Mouse (Mus musculus): ENCODE measurements around the gene Pgm2l1.
"Not testable (repeated sequence)": the region's sequence is repeated elsewhere in the genome, so short reads cannot be mapped to it uniquely, and the experiment has no call there.

Pgm2l1 gene

GRCm38 (mm10) chr7:100228957-100229356 is 1.8 kb downstream of the Pgm2l1 start:
- no peak for DNase-seq (ENCODE audit: low spot score in 2 of 2)

- no peak for DNase-seq (ENCODE audit: low spot score in 2 of 2)
Observed at GRCm38 (mm10) chr7:100230646-100231045, 3.5 kb downstream of the Pgm2l1 start.

- no peak for DNase-seq (ENCODE audit: low spot score in 2 of 2)
Observed at GRCm38 (mm10) chr7:100231661-100232060, 4.5 kb downstream of the Pgm2l1 start.

GRCm38 (mm10) chr7:100233681-100234080 is 6.5 kb downstream of the Pgm2l1 start:
- DNase-seq (ENCODE audit: low spot score in 2 of 2), result no peak

GRCm38 (mm10) chr7:100234264-100234885 is 7.2 kb downstream of the Pgm2l1 start:
- peak in 1 of 2 experiments; percentile 25 for DNase-seq (ENCODE audit: low spot score in 2 of 2)

GRCm38 (mm10) chr7:100238271-100238670 is 11.1 kb downstream of the Pgm2l1 start:
- no peak for DNase-seq (ENCODE audit: low spot score in 2 of 2)

GRCm38 (mm10) chr7:100240601-100241000 is 13.4 kb downstream of the Pgm2l1 start:
- no peak for DNase-seq (ENCODE audit: low spot score in 2 of 2)

- DNase-seq (ENCODE audit: low spot score in 2 of 2), result no peak
Observed at GRCm38 (mm10) chr7:100243007-100243406, 15.8 kb downstream of the Pgm2l1 start.

- no peak for DNase-seq (ENCODE audit: low spot score in 2 of 2)
Observed at GRCm38 (mm10) chr7:100244225-100244624, 17.0 kb downstream of the Pgm2l1 start.

- DNase-seq (ENCODE audit: low spot score in 2 of 2), result no peak
Observed at GRCm38 (mm10) chr7:100245176-100245575, 18.0 kb downstream of the Pgm2l1 start.

GRCm38 (mm10) chr7:100250667-100251066 is 23.5 kb downstream of the Pgm2l1 start:
- DNase-seq (ENCODE audit: low spot score in 2 of 2), result no peak

GRCm38 (mm10) chr7:100262350-100262749 is 35.2 kb downstream of the Pgm2l1 start:
- no peak for DNase-seq (ENCODE audit: low spot score in 2 of 2)

GRCm38 (mm10) chr7:100264934-100265333 is 37.7 kb downstream of the Pgm2l1 start:
- not testable (repeated sequence) for DNase-seq (ENCODE audit: low spot score in 2 of 2)

- DNase-seq (ENCODE audit: low spot score in 2 of 2), result no peak
Observed at GRCm38 (mm10) chr7:100272369-100272768, 45.2 kb downstream of the Pgm2l1 start.

- DNase-seq (ENCODE audit: low spot score in 2 of 2), result no peak
Observed at GRCm38 (mm10) chr7:100274507-100274906, 47.3 kb downstream of the Pgm2l1 start.

GRCm38 (mm10) chr7:100276397-100276796 is 49.2 kb downstream of the Pgm2l1 start:
- no peak for DNase-seq (ENCODE audit: low spot score in 2 of 2)

- DNase-seq (ENCODE audit: low spot score in 2 of 2), result peak; percentile 20 to 23
Observed at GRCm38 (mm10) chr7:100279803-100280202, 52.6 kb downstream of the Pgm2l1 start.

GRCm38 (mm10) chr7:100281596-100281995 is 54.4 kb downstream of the Pgm2l1 start:
- no peak for DNase-seq (ENCODE audit: low spot score in 2 of 2)

- DNase-seq (ENCODE audit: low spot score in 2 of 2), result no peak
Observed at GRCm38 (mm10) chr7:100283298-100283697, 56.1 kb downstream of the Pgm2l1 start.

- DNase-seq (ENCODE audit: low spot score in 2 of 2), result no peak
Observed at GRCm38 (mm10) chr7:100285383-100285782, 58.2 kb downstream of the Pgm2l1 start, which contains the start of gene P4ha3. Gene P4ha3, plus strand, starts transcription at chr7:100285520.

- DNase-seq (ENCODE audit: low spot score in 2 of 2), result peak; percentile 61 to 62
Observed at GRCm38 (mm10) chr7:100287748-100288578, 60.8 kb downstream of the Pgm2l1 start.

- DNase-seq (ENCODE audit: low spot score in 2 of 2), result peak; percentile 21 to 26
Observed at GRCm38 (mm10) chr7:100288622-100289021, 61.4 kb downstream of the Pgm2l1 start.

- DNase-seq (ENCODE audit: low spot score in 2 of 2), result no peak
Observed at GRCm38 (mm10) chr7:100293546-100293945, 66.4 kb downstream of the Pgm2l1 start.
